Mouse (Mus musculus) liver, embryonic 14.5 days (tissue): ENCODE measurements around the gene Tbx20.

Source experiments
- CTCF ChIP-seq: IDR thresholded peaks from 2 replicates; pipeline ENCODE4 v1.5.1; 2016; ENCODE audit warnings: antibody characterized with exemption, low read depth, control low read depth
- EP300 ChIP-seq: IDR thresholded peaks from 2 replicates; pipeline ENCODE4 v1.6.1; 2016; ENCODE audit warnings: antibody characterized with exemption, low read depth

GRCm38 (mm10) chr9:24776487-24776886 is 2.4 kb upstream of the Tbx20 start:
- TF ChIP-seq CTCF (no peak), EP300 (no peak)
